Mouse (Mus musculus) frontal cortex, adult 2 months (tissue): Measurements from ENCODE around the gene Sctr. TPM values are rescaled to one million over a fixed set of nuclear protein-coding genes. Genes with fewer than 3 reads are reported as not detected.
A peak's percentile ranks its signal among the peaks of the same experiment; 100 is the strongest.

Experiments used
- DNase-seq, 2 experiments: peaks; one replicate each; pipeline ENCODE4 v3.0.0; 2022; ENCODE audit warnings: low spot score in 1 of 2; ENCODE audit errors: extremely low spot score in 1 of 2
- polyA plus RNA-seq: library from polyadenylated mRNA; depleted of rRNA; stranded (reverse); fragments of >200 nt; gene quantifications from 2 replicates; pipeline ENCODE4 v1.2.3, GENCODE M21; 2012

The Sctr gene
- polyA plus RNA-seq, 1 experiment: 0.66 TPM

- no peak for DNase-seq
These were observed 18.4 kb downstream of the Sctr start for GRCm38 (mm10) chr1:120025050-120025439.

DNA sequence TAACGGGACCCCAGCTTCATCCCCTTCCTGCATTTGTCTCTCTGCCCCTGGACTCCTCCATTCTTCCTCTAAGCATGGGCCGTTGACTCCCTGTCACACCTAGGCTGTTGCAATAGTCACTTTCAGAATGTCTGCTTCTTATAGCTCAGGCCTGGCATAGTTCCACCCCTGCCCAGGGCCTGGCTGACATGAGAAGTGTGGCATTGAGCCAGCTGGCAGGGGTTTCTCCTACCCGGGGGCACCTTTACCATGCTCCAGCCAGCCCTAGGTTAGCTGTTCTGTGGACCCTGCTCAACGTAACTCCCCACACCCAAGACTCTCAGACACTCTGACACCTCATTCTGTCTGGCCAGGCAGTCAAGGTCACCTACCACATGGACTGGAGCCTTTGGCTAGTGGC is 21.0 kb downstream of the Sctr start:
- DNase-seq: no peak

DNA sequence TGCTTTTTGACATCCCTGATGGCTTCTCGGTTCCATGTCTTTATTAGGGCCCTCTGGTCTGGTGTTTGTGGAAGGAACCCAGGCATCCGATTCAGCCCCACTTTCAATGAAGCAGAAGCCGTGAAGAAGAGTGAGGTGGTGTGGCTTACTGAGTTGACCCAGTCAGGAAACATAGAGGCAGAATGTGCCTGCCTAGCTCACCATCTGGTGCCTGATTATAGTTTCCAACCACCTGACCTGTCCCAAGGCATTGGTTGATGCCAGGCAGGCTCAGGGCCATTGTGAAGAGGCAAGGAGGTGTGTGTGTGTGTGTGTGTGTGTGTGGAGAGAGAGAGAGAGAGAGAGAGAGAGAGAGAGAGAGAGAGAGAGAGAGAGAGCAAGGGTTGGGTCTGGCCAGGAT is 23.8 kb downstream of the Sctr start:
- DNase-seq: no peak

- peak; percentile 33 to 79 for DNase-seq
These were observed 26.2 kb downstream of the Sctr start for GRCm38 (mm10) chr1:120032804-120033468.

DNA sequence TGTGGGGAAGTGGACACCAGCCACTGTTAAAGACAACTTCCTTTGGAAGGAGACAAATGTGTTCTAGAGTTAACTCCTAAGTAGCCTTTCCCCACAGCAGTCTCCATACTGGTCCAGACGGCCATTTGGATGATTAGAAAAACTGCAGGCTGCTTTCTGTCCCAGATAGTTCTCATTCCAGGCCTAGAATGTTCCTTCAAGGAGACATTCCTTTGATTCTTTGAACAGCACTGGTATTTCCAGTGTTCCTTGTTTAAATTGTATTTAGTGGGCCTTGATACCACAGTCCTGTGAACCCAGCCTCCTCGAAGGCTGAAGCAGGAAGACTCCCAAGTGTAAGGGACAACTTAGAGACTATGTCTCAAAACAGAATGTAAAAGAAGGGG is 26.8 kb downstream of the Sctr start:
- no peak for DNase-seq

DNA sequence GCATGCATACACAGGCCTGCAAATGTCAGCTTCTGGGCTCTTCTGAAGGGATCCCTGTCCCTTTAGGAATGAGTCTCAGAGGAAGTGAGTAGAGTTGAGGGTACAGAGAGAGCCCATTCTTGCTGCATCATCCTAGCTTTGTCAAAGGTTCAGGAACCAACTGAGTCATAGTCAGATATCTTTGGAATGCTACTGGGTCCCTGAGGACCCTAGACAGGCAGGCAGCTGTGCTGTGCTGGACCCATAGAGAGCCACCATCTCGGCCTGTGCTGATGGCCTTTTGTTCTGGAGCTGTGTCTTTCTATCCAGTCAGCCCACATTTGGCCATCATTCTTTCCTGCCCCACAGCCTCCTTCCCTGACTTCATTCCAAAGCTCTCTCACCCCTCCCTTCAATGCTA is 28.1 kb downstream of the Sctr start:
- no peak for DNase-seq

DNA sequence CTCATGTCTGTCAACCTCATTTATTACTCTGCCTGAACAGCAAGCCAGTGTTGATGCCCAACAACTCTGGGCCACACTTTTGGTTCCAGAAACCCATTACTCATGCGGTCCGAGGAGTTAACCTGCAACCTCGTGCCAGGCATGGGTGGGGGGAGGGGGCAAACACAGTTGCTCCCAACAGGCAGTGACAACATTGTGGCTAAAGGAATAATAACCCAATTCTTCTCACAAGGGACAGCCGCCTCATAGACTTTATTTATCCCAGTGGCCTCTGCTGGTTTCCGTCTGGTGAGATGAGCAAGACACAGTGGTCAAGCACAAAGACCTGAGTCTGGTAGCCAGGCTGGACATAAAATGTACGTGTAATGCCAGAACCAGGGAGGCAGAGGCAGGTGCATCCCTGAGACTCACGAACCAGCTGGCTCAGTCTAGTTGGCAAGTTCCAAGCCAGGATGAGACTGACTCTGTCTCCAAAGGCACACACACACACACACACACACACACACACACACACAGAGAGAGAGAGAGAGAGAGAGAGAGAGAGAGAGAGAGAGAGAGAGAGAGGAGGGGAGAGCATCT is 28.9 kb downstream of the Sctr start:
- no peak for DNase-seq

- peak in 1 of 2 experiments; percentile 25 for DNase-seq
These were observed 30.5 kb downstream of the Sctr start for GRCm38 (mm10) chr1:120037021-120037683.

DNA sequence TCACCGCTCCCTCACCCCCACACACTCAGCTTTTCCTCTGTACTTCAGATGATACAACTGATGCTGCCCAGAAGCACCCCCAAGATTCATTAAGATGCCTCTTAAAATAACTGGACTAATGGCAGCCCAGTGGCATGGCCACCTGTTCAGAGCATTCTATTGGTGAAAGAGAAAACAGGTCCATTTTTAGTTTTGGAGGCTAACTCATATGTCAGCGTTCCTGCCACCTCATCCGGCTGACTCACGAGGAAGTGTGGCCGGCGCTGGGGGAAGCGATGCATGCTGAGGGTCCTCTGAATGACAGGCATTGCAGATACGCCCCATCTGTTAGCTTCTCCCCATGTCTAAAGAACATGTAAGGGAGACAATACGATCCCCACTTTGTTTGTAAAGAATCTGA is 31.9 kb downstream of the Sctr start:
- no peak for DNase-seq

- DNase-seq: no peak
These were observed 35.7 kb downstream of the Sctr start for GRCm38 (mm10) chr1:120042421-120042820.

GRCm38 (mm10) chr1:120044584-120044983 is 37.9 kb downstream of the Sctr start:
- DNase-seq: no peak

GRCm38 (mm10) chr1:120047325-120047724 is 40.6 kb downstream of the Sctr start:
- DNase-seq: no peak

- DNase-seq: no peak
These were observed 44.4 kb downstream of the Sctr start for GRCm38 (mm10) chr1:120051070-120051469.

- peak in 1 of 2 experiments; percentile 29 for DNase-seq
These were observed 48.3 kb downstream of the Sctr start for GRCm38 (mm10) chr1:120054997-120055396.

GRCm38 (mm10) chr1:120055475-120055874 is 48.8 kb downstream of the Sctr start:
- DNase-seq: no peak

DNA sequence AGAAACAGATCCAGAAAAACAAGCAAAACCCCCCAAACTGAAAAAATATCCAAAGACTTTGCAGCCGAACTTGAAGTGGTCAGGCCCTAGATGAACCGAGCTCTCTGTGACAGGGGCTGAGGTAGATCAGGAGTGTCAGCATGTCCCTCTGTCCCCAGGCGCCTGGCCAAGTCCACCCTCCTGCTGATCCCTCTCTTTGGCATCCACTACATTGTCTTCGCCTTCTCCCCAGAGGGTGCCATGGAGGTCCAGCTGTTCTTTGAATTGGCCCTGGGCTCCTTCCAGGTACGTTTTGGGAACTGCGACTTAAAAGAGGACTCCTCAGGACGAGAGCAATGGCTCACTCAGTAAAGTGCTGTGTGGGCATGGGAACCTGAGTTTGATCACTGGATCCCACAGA is 49.5 kb downstream of the Sctr start:
- no peak for DNase-seq

GRCm38 (mm10) chr1:120057044-120057443 is 50.4 kb downstream of the Sctr start:
- peak in 1 of 2 experiments; percentile 50 for DNase-seq

DNA sequence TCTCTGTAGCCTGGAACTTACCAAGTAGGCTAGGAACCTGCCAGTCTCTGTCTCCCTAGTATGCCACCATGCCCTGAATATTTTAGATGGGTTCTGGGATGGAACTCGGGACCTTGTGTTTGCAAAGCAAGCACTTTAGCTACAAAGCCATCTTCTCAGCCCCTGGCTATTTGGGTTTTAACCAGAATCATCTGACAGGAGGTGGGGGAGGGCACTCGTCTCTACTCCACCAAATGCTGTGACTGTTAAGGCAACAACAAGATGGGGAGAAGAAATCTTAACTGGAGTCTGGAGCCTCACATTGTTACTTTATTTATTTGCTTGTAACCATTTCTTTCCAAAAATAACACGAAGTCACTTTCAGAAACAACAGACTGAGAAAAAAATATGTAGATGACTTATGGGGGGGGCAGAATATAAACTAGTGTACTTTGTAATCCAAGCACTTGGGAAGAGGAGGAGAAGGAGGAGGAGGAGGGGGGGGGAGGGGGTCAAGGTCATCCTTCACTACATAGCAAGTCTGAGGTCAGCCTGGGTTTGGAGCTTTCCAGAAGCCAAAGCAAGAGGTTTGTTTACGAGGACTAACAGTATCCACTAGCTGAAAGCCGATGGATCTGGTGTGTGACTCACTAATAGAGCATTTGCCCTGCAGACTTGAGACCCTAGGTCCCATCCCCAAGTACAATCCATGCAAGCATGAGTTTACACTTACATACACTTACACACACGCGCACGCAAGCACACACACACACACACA is 51.2 kb downstream of the Sctr start:
- DNase-seq: no peak

- no peak for DNase-seq
These were observed 54.0 kb downstream of the Sctr start for GRCm38 (mm10) chr1:120060687-120061086.

DNA sequence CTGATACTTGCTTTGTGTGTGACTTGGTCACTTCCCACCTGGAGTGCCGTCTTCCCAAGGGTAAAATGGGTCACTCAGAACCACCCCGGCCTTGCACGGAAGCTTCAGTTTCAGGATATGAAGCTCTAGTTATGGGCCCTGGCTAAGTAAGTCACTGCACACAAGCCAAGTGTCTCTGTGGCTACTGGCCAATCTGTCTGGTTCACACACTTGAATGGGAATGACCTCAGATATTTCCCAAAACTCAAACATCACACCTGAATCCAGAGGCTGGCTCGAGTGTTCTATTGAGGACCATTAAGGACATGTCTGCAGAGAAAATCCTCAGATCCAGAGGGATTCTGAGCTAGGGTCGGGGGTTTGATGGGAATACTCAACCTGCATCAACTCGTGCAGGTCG is 55.5 kb downstream of the Sctr start:
- no peak for DNase-seq

- DNase-seq: no peak
These were observed 57.5 kb downstream of the Sctr start for GRCm38 (mm10) chr1:120064036-120064682.
